Mouse (Mus musculus): ENCODE measurements around the gene Oprm1. TPM values are rescaled to one million over a fixed set of nuclear protein-coding genes. Genes with fewer than 3 reads are reported as not detected.

Gene Oprm1
- polyA plus RNA-seq, 1 experiment from 2014 or later, result not detected

DNA sequence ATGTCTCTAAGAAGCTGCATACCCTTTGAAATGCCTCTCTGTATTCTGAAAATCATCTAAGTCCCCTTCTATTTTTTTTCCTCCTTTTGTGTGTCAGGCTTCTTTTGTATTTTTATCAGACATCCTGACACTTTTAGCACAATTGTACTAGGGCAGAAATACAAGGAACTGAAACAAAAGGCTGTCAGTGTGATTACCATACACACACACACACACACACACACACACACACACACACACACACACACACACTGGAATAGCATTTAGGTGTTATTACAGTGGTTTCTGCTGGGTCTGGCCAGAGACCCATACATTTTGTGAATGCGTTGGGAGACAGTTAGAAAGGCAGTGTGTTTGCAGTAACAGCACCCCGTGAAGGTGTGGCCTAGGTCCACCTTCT lies 275.2 kb downstream of the Oprm1 start:
- WGBS, result 92% methylated on average over 2 of the region's 2 CpGs
- Histone ChIP-seq H3K36me3 (no peaks in the 10 kb centered on the region), H3K4me1 (no peaks in the 10 kb centered on the region)

DNA sequence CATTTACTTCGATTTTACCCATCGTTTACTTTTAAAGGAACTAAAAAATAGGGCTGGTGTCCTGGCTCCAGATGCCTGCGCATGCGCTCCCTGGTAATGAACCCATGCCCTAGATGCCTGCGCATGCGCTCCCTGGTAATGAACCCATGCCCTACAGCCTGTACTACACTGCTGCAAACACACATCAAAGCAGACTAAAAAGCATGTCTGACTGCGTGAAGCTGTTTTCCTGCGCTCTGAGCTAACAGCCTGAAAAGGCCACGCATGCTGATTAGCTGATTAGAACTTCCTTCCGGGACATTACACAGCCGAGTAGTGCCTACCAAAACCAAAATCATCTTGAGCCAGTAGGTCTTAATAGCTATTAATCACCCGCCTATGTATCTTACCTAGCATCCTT lies 277.2 kb downstream of the Oprm1 start:
- H3K36me3 ChIP-seq, result no peaks in the 10 kb centered on the region
- no peaks in the 10 kb centered on the region for H3K27me3 ChIP-seq
- WGBS, result 75% methylated on average over 12 of the region's 12 CpGs
- H3K9me3 ChIP-seq, result no peaks in the 10 kb centered on the region
- no peak overlapping the region for H3K4me2 ChIP-seq (replicated peaks)
- no peak overlapping the region for H3K27ac ChIP-seq
- ATAC-seq (ENCODE audit: low FRiP score, low read depth), result no peak
- no peaks in the 10 kb centered on the region for H3K4me1 ChIP-seq
- no peak overlapping the region for H3K4me3 ChIP-seq
- H3K9ac ChIP-seq, result no peak overlapping the region

More for the DNA sequence above, 275.2 kb downstream of the Oprm1 start:
- Histone ChIP-seq H3K27me3 (no peaks in the 10 kb centered on the region), H3K9me3 (no peaks in the 10 kb centered on the region), H3K4me3 (no peak overlapping the region), H3K27ac (no peak overlapping the region), H3K9ac (no peak overlapping the region), H3K4me2 (replicated peaks) (no peak overlapping the region)
- no peak for ATAC-seq (ENCODE audit: low FRiP score, low read depth)

DNA sequence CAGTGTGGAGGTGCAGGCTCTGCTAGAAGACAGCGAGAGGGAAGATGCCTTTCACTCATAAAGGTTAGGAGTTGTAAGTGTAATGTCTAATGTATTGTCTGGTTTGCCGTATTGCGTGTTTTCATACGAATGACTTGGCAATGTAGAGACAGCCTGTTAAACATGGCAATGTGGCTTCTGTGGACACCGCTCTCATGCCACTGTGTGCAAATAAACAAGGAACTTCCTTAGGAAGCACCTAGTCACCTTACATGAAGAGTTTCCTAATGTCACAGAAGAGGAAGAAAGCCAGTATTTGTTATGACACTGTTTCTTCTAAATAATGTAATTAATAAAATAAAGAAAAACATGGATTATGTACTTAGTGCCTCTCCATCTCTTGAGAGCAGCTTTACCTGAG lies 278.9 kb downstream of the Oprm1 start:
- H3K27ac ChIP-seq, result no peak overlapping the region
- H3K4me1 ChIP-seq, result no peaks in the 10 kb centered on the region
- H3K9me3 ChIP-seq, result no peaks in the 10 kb centered on the region
- no peak overlapping the region for H3K9ac ChIP-seq
- no peak overlapping the region for H3K4me2 ChIP-seq (replicated peaks)
- 95% methylated on average over 5 of the region's 5 CpGs for WGBS
- no peaks in the 10 kb centered on the region for H3K27me3 ChIP-seq
- no peak overlapping the region for H3K4me3 ChIP-seq
- no peak for ATAC-seq (ENCODE audit: low FRiP score, low read depth)
- H3K36me3 ChIP-seq, result no peaks in the 10 kb centered on the region

DNA sequence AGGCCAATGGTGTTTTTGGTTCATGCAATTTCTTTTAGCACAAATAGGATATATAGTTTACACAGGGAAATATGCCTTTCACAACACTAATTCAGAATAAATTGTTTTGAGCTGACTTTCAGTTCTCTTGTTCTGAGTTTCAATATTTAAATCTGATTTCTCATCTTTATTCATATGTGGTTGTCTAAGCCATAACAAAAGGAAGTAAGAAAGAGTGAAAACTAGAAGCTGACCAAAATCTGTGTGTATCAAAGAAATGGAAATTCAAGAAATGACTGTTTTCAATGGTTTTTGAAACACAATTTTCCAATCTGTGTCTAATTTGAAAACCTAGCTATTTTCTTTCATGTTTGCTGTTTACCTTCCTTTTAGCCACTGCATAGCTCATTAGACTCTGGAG lies 282.7 kb downstream of the Oprm1 start:
- Histone ChIP-seq H3K4me2 (replicated peaks) (no peak overlapping the region), H3K9ac (no peak overlapping the region), H3K4me3 (no peak overlapping the region), H3K9me3 (no peaks in the 10 kb centered on the region), H3K27ac (no peak overlapping the region), H3K27me3 (no peaks in the 10 kb centered on the region), H3K4me1 (no peaks in the 10 kb centered on the region), H3K36me3 (no peaks in the 10 kb centered on the region)
- no peak for ATAC-seq (ENCODE audit: low FRiP score, low read depth)

DNA sequence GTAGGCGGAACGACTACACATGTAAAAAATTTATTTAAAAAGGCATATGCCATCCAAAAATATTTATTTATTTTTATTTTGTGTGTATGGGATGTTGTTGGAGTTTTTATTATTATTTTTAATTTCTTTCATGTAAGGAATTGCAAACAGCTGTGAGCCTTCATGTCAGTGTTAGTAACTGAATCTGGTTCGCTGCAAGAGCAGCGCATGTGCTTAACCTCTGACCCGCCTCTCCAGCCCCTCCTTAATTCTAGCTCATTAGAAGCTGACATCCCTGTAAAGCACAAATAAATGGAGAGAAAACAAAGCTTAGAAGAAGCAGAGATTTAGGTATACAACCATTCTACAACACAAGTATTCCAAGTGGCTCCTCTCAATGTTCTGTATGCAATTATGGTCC lies 285.6 kb downstream of the Oprm1 start:
- Histone ChIP-seq H3K4me3 (no peak overlapping the region), H3K27ac (no peak overlapping the region), H3K9me3 (no peaks in the 10 kb centered on the region), H3K4me2 (replicated peaks) (no peak overlapping the region), H3K9ac (no peak overlapping the region), H3K4me1 (0 out of 2 replicates have a peak, but pooled peaks cover 5% of the 10 kb centered on the region), H3K36me3 (no peaks in the 10 kb centered on the region), H3K27me3 (no peaks in the 10 kb centered on the region)
- 61% methylated on average over 5 of the region's 5 CpGs for WGBS
- no peak for ATAC-seq (ENCODE audit: low FRiP score, low read depth)

DNA sequence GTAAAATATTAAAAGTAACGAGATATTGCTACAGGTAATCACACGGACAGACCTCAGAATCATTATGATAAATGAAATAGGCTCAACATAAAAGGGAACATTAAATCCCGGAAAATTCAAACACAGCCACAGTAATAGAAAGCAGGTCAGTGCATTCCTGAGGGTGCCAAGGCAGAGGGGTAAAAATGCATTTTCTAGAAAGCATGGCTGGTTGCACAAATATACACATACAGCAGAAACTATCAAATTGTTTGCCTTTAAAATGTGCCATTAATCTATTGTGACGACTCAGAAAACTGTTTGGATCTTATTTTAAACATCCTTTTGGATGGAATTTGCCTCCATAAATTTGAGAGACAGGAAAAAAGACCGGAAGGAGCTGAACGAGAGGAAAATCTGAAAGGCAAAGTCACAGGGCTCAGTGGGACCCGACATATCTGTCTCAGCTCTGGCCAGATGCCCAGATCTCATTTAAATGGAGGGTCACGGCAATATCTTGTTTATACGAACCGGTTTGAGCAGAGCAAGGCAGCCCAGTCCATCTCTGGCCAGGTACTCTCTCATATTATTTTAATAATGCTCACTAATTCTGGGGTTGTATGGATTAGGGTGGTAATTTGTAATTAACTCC lies 289.1 kb downstream of the Oprm1 start:
- WGBS, result 24% methylated on average over 10 of the region's 10 CpGs
- H3K4me1 ChIP-seq, result peaks cover 8% of the 10 kb centered on the region
- no peaks in the 10 kb centered on the region for H3K36me3 ChIP-seq
- no peak overlapping the region for H3K4me3 ChIP-seq
- no peaks in the 10 kb centered on the region for H3K27me3 ChIP-seq
- ATAC-seq (ENCODE audit: low FRiP score, low read depth), result no peak
- no peak overlapping the region for H3K27ac ChIP-seq
- H3K4me2 ChIP-seq (replicated peaks), result no peak overlapping the region
- H3K9ac ChIP-seq, result no peak overlapping the region
- no peaks in the 10 kb centered on the region for H3K9me3 ChIP-seq

- no peak overlapping the region for H3K27ac ChIP-seq
- H3K4me1 ChIP-seq, result peaks cover 11% of the 10 kb centered on the region
- 75% methylated on average over 2 of the region's 2 CpGs for WGBS
- H3K4me3 ChIP-seq, result no peak overlapping the region
- no peak overlapping the region for H3K9ac ChIP-seq
- no peak overlapping the region for H3K4me2 ChIP-seq (replicated peaks)
- H3K27me3 ChIP-seq, result no peaks in the 10 kb centered on the region
- no peaks in the 10 kb centered on the region for H3K9me3 ChIP-seq
- no peak for ATAC-seq (ENCODE audit: low FRiP score, low read depth)
- no peaks in the 10 kb centered on the region for H3K36me3 ChIP-seq
Measured at GRCm38 (mm10) chr10:7047919-7048291, 289.6 kb downstream of the Oprm1 start.

GRCm38 (mm10) chr10:7049901-7050300 lies 291.6 kb downstream of the Oprm1 start:
- ATAC-seq (ENCODE audit: low FRiP score, low read depth), result no peak
- Histone ChIP-seq H3K4me2 (replicated peaks) (no peak overlapping the region), H3K36me3 (no peaks in the 10 kb centered on the region), H3K27ac (no peak overlapping the region), H3K4me3 (no peak overlapping the region), H3K9ac (no peak overlapping the region), H3K4me1 (peaks cover 11% of the 10 kb centered on the region), H3K27me3 (no peaks in the 10 kb centered on the region), H3K9me3 (no peaks in the 10 kb centered on the region)
- WGBS, result 72% methylated on average over 3 of the region's 3 CpGs

DNA sequence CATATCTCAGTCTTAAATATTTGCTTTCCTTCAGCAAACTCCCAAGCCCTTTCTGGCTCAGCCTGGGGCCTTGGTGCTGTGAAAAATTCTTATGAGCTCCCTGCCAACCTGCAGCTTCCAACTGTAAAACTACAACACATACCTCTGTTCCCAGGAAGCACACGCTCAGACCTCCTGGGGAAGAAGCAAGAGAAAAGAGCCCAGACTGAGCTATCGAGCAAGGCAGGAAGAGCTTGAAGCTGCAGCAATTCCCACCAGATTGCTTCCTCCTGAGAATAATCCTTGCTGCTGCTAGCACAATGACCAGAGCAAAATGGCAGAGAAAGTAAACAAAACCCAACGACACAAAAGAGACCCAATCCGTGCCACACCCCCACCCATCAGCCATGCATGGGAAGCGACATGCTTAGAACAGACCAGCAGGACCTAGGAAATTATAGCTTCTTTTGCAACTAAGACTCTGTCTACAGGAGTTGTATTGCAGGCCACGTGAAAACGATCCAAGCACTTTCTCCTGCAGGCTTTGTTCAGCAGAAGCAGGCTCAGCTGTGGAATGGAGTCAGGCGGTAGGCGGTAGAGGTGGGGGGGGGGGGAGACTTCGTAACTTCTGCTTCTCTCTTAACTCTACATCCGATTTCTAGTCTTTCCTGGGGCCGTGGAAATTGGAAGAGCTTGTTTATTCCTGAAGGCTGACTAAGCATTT lies 294.2 kb downstream of the Oprm1 start, which contains the start of gene Ipcef1:
Ipcef1 (minus strand) TSS at position 164 of the 703 bp plus-strand sequence.
- Histone ChIP-seq H3K9ac (peak within 1 kb of the TSS; percentile 15; the same call in 1 of the 2 replicates), H3K4me2 (replicated peaks) (0 out of 2 replicates have a peak within 1 kb of the TSS, but pooled peaks have one; percentile 2), H3K36me3 (no peaks in the 10 kb centered on the region), H3K27me3 (no peaks in the 10 kb centered on the region), H3K9me3 (no peaks in the 10 kb centered on the region), H3K4me1 (peaks cover 9% of the 10 kb centered on the region), H3K27ac (peak within 1 kb of the TSS; percentile 16; the same call in 1 of the 2 replicates), H3K4me3 (no peak within 1 kb of the TSS)
- 32% methylated on average over 12 of the region's 12 CpGs for WGBS
- ATAC-seq (ENCODE audit: low FRiP score, low read depth), result no peak

DNA sequence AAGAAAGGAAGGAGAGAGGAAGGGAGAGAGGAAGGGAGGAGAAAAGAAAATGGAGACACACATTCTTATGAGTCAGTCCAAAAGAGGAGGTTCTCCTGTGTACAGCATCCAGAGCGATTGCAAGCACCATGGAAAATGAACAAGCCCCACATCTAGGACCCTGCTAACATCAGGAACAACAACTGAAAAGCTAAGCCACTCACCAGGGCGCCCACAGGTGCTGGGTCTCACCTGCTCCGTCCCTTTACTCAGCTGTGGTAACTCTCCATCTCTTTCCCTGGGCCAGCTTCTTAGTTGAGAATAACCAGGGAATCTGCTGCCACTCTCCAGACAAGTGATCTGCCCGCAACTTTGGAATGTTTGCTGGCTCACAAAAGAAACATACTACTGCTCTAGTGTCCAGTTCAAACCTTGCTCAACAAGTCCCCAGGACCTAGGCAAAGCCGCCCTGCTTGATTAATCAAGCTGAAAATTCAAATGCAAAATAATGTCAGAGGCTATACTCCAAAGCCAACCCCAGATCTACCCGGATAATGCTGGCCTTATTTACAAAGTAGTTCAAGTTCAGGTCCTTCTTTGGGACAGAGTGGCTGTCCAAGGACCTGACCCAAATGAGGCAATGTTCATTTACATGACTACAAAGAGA lies 296.4 kb downstream of the Oprm1 start:
- Histone ChIP-seq H3K4me2 (replicated peaks) (no peak overlapping the region), H3K9ac (no peak overlapping the region), H3K9me3 (no peaks in the 10 kb centered on the region), H3K4me3 (no peak overlapping the region), H3K36me3 (no peaks in the 10 kb centered on the region), H3K27me3 (no peaks in the 10 kb centered on the region), H3K4me1 (peaks cover 7% of the 10 kb centered on the region), H3K27ac (no peak overlapping the region)
- ATAC-seq (ENCODE audit: low FRiP score, low read depth), result no peak
- WGBS, result 76% methylated on average over 6 of the region's 6 CpGs

- Histone ChIP-seq H3K9ac (no peak overlapping the region), H3K9me3 (no peaks in the 10 kb centered on the region), H3K27me3 (no peaks in the 10 kb centered on the region), H3K4me1 (peaks cover 2% of the 10 kb centered on the region; the same call in 1 of the 2 replicates), H3K27ac (no peak overlapping the region), H3K4me2 (replicated peaks) (no peak overlapping the region), H3K4me3 (no peak overlapping the region), H3K36me3 (no peaks in the 10 kb centered on the region)
- no peak for ATAC-seq (ENCODE audit: low FRiP score, low read depth)
- WGBS, result 81% methylated on average over 1 of the region's 1 CpGs
Measured at GRCm38 (mm10) chr10:7057546-7057945, 299.2 kb downstream of the Oprm1 start.

DNA sequence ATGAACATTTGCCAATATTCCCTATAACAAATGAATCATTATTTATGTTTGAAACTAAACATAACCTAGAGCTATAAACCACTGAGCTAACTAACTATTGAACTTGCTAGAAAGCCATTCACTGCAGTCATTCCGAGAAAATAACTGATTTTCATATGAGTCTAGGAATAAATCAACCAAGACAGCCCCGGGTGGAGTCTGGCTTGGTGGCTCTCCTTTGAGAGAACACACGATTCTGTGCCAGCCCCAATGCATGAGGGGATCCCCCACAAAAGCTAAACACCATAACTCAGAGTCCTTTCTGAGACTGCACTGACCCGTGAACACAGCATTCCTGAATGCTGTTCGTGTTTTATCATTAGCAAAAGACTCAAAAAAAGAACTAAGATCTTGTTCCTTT lies 302.0 kb downstream of the Oprm1 start:
- ATAC-seq (ENCODE audit: low FRiP score, low read depth), result no peak
- Histone ChIP-seq H3K4me2 (replicated peaks) (no peak overlapping the region), H3K9ac (no peak overlapping the region), H3K27me3 (no peaks in the 10 kb centered on the region), H3K4me3 (no peak overlapping the region), H3K27ac (no peak overlapping the region), H3K9me3 (no peaks in the 10 kb centered on the region), H3K4me1 (peaks cover 8% of the 10 kb centered on the region; the same call in 1 of the 2 replicates), H3K36me3 (no peaks in the 10 kb centered on the region)
- WGBS, result 77% methylated on average over 5 of the region's 5 CpGs
